Mouse (Mus musculus): ENCODE results near the gene Ssx2ip. TPM values are rescaled to one million over a fixed set of nuclear protein-coding genes. Genes with fewer than 3 reads are reported as not detected.

Gene Ssx2ip
- 10 to 100 TPM; 12.9 to 13.1 TPM for total RNA-seq (2021)

- intact Hi-C loops (cut with DNase I), result loop anchor here (2.0 to 5.0 kb wide), 2 partner anchors 93 to 116 kb away; partner anchors contain the start of genes Gng5, Rpf1 and Spata1
- peak; percentile 99 for DNase-seq
These were observed at the start of gene Ssx2ip for GRCm38 (mm10) chr3:146404311-146405201. Gene Ssx2ip (plus strand): TSS chr3:146404642.

- no peak for DNase-seq
- intact Hi-C loops (cut with DNase I), result loop anchor here (1.0 kb wide), 1 partner anchor 8 kb away; no protein-coding TSS in a partner anchor
These were observed 49.3 kb upstream of the Ssx2ip start for GRCm38 (mm10) chr3:146355146-146355545.

DNA sequence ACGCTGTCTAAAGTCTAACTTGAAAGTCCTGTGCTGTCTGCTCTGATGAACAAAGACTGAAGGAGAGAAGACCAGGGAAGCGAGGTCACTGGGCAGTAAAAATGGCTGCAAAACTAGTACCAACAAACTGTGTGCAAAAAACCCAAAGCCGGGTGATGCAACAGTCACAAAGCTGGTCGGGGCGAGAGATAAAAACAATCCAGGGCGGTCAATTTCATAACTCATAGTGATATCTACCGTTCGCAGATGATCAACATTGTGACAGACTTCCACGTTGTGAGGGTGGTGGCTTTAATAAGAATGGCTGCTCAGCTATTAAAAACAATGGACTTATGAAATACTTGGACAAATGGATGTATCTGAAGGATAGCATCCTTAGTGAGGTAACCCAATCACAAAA is 39.0 kb upstream of the Ssx2ip start:
- no peak for DNase-seq
- intact Hi-C loops (cut with DNase I), result no loop called here

- intact Hi-C loops (cut with DNase I), result no loop called here
- no peak for DNase-seq
These were observed 37.4 kb upstream of the Ssx2ip start for GRCm38 (mm10) chr3:146367058-146367457.

- intact Hi-C loops (cut with DNase I), result no loop called here
- DNase-seq, result no peak
These were observed 33.8 kb upstream of the Ssx2ip start for GRCm38 (mm10) chr3:146370553-146371095.

- no peak for DNase-seq
- intact Hi-C loops (cut with DNase I), result no loop called here
These were observed 33.2 kb upstream of the Ssx2ip start for GRCm38 (mm10) chr3:146371201-146371600.

DNA sequence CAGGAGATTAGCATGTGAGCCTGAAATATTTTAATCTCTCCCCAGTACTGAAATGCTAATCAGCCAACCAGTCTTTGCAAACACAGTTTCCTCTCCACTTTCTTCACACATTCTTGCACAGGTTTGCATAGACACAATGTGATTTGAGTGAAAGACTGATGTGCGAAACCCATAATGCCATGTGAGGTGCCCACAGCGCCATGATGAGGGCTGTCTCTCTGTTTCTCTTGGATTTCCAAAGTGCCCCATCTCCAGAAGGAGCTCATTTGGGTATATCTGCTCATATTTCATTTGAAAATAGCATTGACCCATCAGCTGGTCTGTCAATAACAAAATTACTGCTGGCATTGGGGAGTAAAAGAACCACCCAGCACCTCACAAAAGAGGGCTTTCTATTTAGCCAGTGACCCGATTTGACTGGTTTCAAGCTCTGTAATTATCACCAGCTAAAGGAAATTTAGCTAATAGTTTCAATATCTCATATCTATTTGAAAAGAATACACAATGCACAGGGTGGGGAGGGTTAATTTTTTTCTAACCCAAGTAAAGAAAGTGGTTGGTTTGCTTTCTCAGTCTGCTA is 29.8 kb upstream of the Ssx2ip start:
- intact Hi-C loops (cut with DNase I), result no loop called here
- DNase-seq, result no peak

DNA sequence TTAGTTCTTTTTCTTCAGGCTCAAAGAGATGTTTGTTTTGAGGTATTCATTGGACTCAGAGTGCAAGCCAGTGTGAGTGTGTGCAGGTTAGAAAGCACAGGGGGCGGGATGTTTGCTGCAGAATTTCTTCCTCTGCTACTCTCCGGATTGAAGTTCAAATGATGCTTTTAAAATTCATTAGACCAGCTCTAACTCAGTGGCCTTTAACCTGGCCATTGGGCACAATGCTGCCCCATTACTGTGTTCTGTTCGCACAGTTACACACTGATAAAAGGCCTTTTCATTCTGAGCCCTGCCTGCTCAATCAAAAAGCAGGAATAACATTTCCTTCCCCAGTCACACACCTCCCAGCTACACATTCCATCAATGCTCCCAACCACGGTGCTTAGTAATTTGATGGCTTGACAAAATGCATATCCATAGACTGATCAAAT is 29.2 kb upstream of the Ssx2ip start:
- no peak for DNase-seq
- intact Hi-C loops (cut with DNase I), result no loop called here

DNA sequence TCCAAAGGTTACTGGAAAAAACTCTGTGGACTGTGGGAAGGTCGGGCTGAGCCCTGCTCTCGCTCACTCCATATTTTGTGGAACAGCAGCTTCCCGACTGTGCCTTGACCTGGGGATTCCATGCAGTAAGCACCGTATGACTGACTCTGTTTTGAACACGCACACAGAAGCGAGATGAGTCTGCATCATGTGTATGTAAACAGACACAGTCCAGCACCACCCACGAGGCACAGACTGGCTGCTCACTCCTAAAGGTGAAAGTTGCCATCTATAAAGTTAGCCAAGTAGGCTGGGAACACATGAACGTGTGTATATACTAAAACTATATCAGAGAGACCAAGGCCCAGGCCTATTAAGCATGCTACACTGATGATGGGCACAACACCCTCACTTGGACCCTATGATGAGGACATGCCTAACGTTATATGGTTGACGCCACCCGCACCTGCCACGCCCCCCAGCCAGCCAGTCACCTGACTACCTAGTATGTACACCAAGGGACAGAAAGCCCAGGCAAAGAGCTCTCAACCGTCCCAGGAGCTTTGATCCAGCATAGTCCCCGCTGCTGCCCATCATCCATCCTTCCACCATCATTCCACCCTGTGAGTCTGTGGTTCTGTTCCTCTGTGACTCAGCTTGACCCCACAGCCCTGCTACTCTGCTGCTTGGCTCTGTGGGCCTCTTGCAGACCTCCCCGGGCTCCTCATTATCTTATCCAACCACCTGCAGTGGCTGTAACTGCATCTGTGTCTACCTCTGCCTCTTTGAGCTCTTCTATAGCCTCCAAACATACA is 27.9 kb upstream of the Ssx2ip start:
- DNase-seq, result no peak
- intact Hi-C loops (cut with DNase I), result no loop called here

- intact Hi-C loops (cut with DNase I), result no loop called here
These were observed 27.2 kb upstream of the Ssx2ip start for GRCm38 (mm10) chr3:146377216-146377615.

GRCm38 (mm10) chr3:146378753-146379152 is 25.7 kb upstream of the Ssx2ip start:
- DNase-seq, result no peak
- intact Hi-C loops (cut with DNase I), result no loop called here

More at GRCm38 (mm10) chr3:146377216-146377615, 27.2 kb upstream of the Ssx2ip start:
- DNase-seq, result no peak

DNA sequence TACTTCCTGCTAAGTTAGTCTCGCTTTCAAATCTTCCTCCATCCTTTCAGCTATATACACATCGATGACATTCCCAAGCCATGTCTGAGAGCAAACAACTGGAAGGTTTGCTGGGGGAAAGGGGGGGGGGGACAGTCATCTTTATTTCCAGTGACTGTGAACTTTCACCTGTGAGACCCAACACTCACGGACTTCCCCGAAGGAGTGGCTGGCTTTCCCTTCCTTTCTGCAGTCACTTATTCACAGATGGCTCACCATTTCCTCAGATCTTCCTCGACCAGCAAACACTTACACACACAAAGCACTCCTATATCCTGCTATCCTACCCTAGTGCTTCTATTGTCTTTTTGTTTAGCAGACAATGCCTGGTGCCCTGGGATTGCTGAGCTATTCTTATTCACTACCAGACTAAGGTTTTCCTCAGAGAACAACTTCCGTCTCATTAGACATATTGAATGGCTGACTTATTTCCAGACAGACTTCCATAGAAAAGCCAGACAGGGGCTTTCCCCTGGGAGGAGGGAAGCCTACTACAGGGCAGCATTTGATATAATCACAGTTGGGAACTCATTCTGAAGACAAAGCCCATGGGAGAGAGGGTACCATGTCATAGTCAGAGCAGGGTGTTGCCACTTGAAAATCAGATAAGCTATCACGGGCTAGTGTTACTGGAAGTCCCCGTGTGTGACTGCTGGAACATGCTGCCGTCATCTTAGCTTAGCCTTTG is 24.5 kb upstream of the Ssx2ip start:
- DNase-seq, result no peak
- intact Hi-C loops (cut with DNase I), result no loop called here

GRCm38 (mm10) chr3:146380874-146381273 is 23.6 kb upstream of the Ssx2ip start:
- no peak for DNase-seq
- intact Hi-C loops (cut with DNase I), result no loop called here

DNA sequence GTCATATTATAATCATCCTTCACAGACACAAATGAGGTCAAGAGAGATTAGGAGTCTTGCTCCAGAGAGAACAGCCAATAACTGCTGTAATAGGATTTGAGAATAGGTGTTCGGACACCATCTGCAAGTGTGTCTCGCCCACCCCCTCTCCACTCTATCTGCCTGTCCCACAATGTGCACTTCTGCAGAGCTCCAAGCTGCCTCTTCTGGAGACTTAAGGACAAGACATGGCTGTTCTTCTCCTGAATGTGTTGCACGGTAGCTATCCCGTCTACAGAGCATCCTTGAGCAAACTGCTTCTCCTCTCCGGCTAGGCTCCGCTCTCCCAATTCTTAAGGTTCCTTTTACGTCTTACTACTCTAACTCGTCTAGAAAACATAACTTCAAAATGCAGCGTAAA is 23.0 kb upstream of the Ssx2ip start:
- DNase-seq, result no peak
- intact Hi-C loops (cut with DNase I), result no loop called here

GRCm38 (mm10) chr3:146386800-146387199 is 17.6 kb upstream of the Ssx2ip start:
- intact Hi-C loops (cut with DNase I), result no loop called here
- no peak for DNase-seq

GRCm38 (mm10) chr3:146392656-146393321 is 11.7 kb upstream of the Ssx2ip start:
- no peak for DNase-seq
- intact Hi-C loops (cut with DNase I), result no loop called here

- intact Hi-C loops (cut with DNase I), result no loop called here
These were observed 10.8 kb upstream of the Ssx2ip start for GRCm38 (mm10) chr3:146393641-146394100.

GRCm38 (mm10) chr3:146396256-146396655 is 8.2 kb upstream of the Ssx2ip start:
- intact Hi-C loops (cut with DNase I), result no loop called here

More at GRCm38 (mm10) chr3:146393641-146394100, 10.8 kb upstream of the Ssx2ip start:
- DNase-seq, result no peak

GRCm38 (mm10) chr3:146396934-146397333 is 7.5 kb upstream of the Ssx2ip start:
- no peak for DNase-seq
- intact Hi-C loops (cut with DNase I), result no loop called here

More at GRCm38 (mm10) chr3:146396256-146396655, 8.2 kb upstream of the Ssx2ip start:
- no peak for DNase-seq

Data from heart, postnatal 36 days (tissue).